Mouse (Mus musculus): ENCODE measurements around the gene Tmcc3.

GRCm38 (mm10) chr10:94515583-94515982 lies 203.8 kb downstream of the Tmcc3 start:
- TF ChIP-seq CTCF (IDR thresholded peaks at IDR 0.05; ENCODE audit: low read depth, low read length) (no peak), POLR2A (IDR thresholded peaks at IDR 0.05; ENCODE audit: borderline replicate concordance, low read depth, low read length) (no peak)

Measured in bone marrow macrophage, adult 2 months (primary cell).